Mouse (Mus musculus): Measurements from ENCODE around the gene Gm21976. TPM values are rescaled to one million over a fixed set of nuclear protein-coding genes. Genes with fewer than 3 reads are reported as not detected.

Gene Gm21976
- polyA plus RNA-seq, 1 experiment from 2014 or later = not detected

- Histone ChIP-seq H3K9me3 (ENCODE audit: control insufficient read depth, low read length) (no peaks in the 10 kb centered on the region), H3K27ac (ENCODE audit: low read depth, low read length) (no peak overlapping the region), H3K4me3 (ENCODE audit: low read depth, low read length) (peak overlapping the region; percentile 48), H3K4me2 (ENCODE audit: low read depth, low read length, severe bottlenecking) (peak overlapping the region; percentile 59; the same call in 1 of the 2 replicates), H3K36me3 (ENCODE audit: control insufficient read depth, insufficient read depth, low read length) (no peaks in the 10 kb centered on the region), H3K4me1 (replicated peaks; ENCODE audit: control insufficient read depth, insufficient read depth, low read length) (peaks cover 16% of the 10 kb centered on the region), H3K27me3 (ENCODE audit: control insufficient read depth, insufficient read depth, low read length) (peaks cover 74% of the 10 kb centered on the region), H3K9ac (ENCODE audit: low read length) (no peak overlapping the region)
- under 1% methylated on average over 13 of the region's 13 CpGs for WGBS
- DNase-seq (ENCODE audit: low spot score) (no peak), ATAC-seq (replicated peaks; ENCODE audit: low FRiP score) (peak; percentile 35; the same call in 1 of the 2 replicates)
Measured at GRCm38 (mm10) chr13:98353709-98354089, 74.0 kb downstream of the Gm21976 start.

DNA sequence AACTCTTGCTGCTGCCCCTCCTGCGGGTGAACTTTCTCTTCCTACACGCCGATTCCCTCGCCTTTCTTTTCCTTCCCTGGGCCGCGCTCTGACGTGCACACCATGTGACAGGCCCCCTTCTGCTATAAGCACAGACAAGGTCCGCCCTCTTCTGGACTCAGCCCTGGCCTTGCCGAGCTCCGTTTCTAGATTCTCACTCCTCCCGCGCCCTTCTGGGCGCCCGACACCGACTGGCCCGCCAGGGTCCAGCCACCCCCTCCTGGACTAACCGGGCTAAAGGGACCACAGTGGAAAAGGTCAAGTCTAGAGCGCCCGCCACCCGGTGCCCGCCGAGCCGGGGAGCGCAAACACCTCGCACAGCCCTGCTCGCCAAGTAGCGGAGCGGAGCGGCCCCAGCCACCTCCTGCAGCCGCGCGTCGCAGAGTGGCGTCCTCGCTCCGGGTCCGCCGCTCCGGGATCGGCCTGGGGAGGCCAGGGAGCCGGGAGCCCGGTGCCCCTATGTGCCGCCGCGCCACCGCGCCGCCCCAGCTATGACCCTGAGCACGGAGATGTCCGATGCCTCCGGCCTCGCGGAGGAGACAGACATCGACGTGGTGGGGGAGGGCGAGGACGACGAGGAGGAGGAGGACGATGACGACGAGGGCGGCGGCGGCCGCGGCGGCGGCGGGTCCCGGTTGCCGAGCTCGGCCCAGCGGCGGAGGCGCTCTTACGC lies 74.6 kb downstream of the Gm21976 start, which contains the start of gene Foxd1:
Gene Foxd1 (plus strand): TSS at position 153 of the 712 bp plus-strand sequence.
- H3K4me2 ChIP-seq (ENCODE audit: low read depth, low read length, severe bottlenecking) = peak within 1 kb of the TSS; percentile 59
- DNase-seq (ENCODE audit: low spot score) (peak; percentile 83), ATAC-seq (replicated peaks; ENCODE audit: low FRiP score) (peak; percentile 86)
- H3K36me3 ChIP-seq (ENCODE audit: control insufficient read depth, insufficient read depth, low read length) = no peaks in the 10 kb centered on the region
- peak within 1 kb of the TSS; percentile 72 for H3K27ac ChIP-seq (ENCODE audit: low read depth, low read length)
- WGBS = under 1% methylated on average over 57 of the region's 76 CpGs
- peak within 1 kb of the TSS; percentile 48 for H3K4me3 ChIP-seq (ENCODE audit: low read depth, low read length)
- no peaks in the 10 kb centered on the region for H3K9me3 ChIP-seq (ENCODE audit: control insufficient read depth, low read length)
- H3K9ac ChIP-seq (ENCODE audit: low read length) = peak within 1 kb of the TSS; percentile 65
- H3K27me3 ChIP-seq (ENCODE audit: control insufficient read depth, insufficient read depth, low read length) = peaks cover 80% of the 10 kb centered on the region
- peaks cover 16% of the 10 kb centered on the region for H3K4me1 ChIP-seq (replicated peaks; ENCODE audit: control insufficient read depth, insufficient read depth, low read length)

- ATAC-seq (replicated peaks; ENCODE audit: low FRiP score) = 0 out of 2 replicates have a peak, but pooled peaks have one; percentile 20
- H3K4me1 ChIP-seq (replicated peaks; ENCODE audit: control insufficient read depth, insufficient read depth, low read length) = peaks cover 16% of the 10 kb centered on the region
- peak overlapping the region; percentile 65 for H3K9ac ChIP-seq (ENCODE audit: low read length)
- H3K9me3 ChIP-seq (ENCODE audit: control insufficient read depth, low read length) = no peaks in the 10 kb centered on the region
- no peaks in the 10 kb centered on the region for H3K36me3 ChIP-seq (ENCODE audit: control insufficient read depth, insufficient read depth, low read length)
- peak overlapping the region; percentile 72 for H3K27ac ChIP-seq (ENCODE audit: low read depth, low read length)
- H3K27me3 ChIP-seq (ENCODE audit: control insufficient read depth, insufficient read depth, low read length) = peaks cover 84% of the 10 kb centered on the region
- WGBS = under 1% methylated on average over 80 of the region's 102 CpGs
- peak; percentile 72 for DNase-seq (ENCODE audit: low spot score)
- H3K4me2 ChIP-seq (ENCODE audit: low read depth, low read length, severe bottlenecking) = peak overlapping the region; percentile 59
- H3K4me3 ChIP-seq (ENCODE audit: low read depth, low read length) = peak overlapping the region; percentile 48
Measured at GRCm38 (mm10) chr13:98354871-98355558, 75.3 kb downstream of the Gm21976 start.

GRCm38 (mm10) chr13:98355559-98356111 lies 75.9 kb downstream of the Gm21976 start:
- Histone ChIP-seq H3K27me3 (ENCODE audit: control insufficient read depth, insufficient read depth, low read length) (peaks cover 84% of the 10 kb centered on the region), H3K4me2 (ENCODE audit: low read depth, low read length, severe bottlenecking) (peak overlapping the region; percentile 59), H3K9me3 (ENCODE audit: control insufficient read depth, low read length) (no peaks in the 10 kb centered on the region), H3K4me1 (replicated peaks; ENCODE audit: control insufficient read depth, insufficient read depth, low read length) (peaks cover 16% of the 10 kb centered on the region), H3K36me3 (ENCODE audit: control insufficient read depth, insufficient read depth, low read length) (no peaks in the 10 kb centered on the region), H3K9ac (ENCODE audit: low read length) (peak overlapping the region; percentile 65), H3K27ac (ENCODE audit: low read depth, low read length) (no peak overlapping the region), H3K4me3 (ENCODE audit: low read depth, low read length) (peak overlapping the region; percentile 48)
- DNase-seq (ENCODE audit: low spot score) = peak; percentile 70
- ATAC-seq (replicated peaks; ENCODE audit: low FRiP score) = peak; percentile 22; the same call in 1 of the 2 replicates
- WGBS = under 1% methylated on average over 66 of the region's 81 CpGs

GRCm38 (mm10) chr13:98356176-98356972 lies 76.7 kb downstream of the Gm21976 start:
- 4% methylated on average over 9 of the region's 9 CpGs for WGBS
- H3K4me2 ChIP-seq (ENCODE audit: low read depth, low read length, severe bottlenecking) = peak overlapping the region; percentile 59
- H3K27ac ChIP-seq (ENCODE audit: low read depth, low read length) = no peak overlapping the region
- H3K9ac ChIP-seq (ENCODE audit: low read length) = peak overlapping the region; percentile 65
- no peaks in the 10 kb centered on the region for H3K9me3 ChIP-seq (ENCODE audit: control insufficient read depth, low read length)
- H3K4me1 ChIP-seq (replicated peaks; ENCODE audit: control insufficient read depth, insufficient read depth, low read length) = peaks cover 16% of the 10 kb centered on the region
- H3K27me3 ChIP-seq (ENCODE audit: control insufficient read depth, insufficient read depth, low read length) = peaks cover 84% of the 10 kb centered on the region
- ATAC-seq (replicated peaks; ENCODE audit: low FRiP score) (no peak), DNase-seq (ENCODE audit: low spot score) (no peak)
- no peaks in the 10 kb centered on the region for H3K36me3 ChIP-seq (ENCODE audit: control insufficient read depth, insufficient read depth, low read length)
- H3K4me3 ChIP-seq (ENCODE audit: low read depth, low read length) = peak overlapping the region; percentile 48

Other genes starting within 250 kb of the Gm21976 start
- 6.3 and 8.0 TPM in 2 replicates for gene Arhgef28, start 73.4 kb upstream of the Gm21976 start, polyA plus RNA-seq (2014; fragmentation: Nextera tagmentation; extraction: Ambion mirVana)
- gene Utp15, start 16.8 kb upstream of the Gm21976 start, polyA plus RNA-seq (2014; fragmentation: Nextera tagmentation; extraction: Ambion mirVana) = 43.0 and 46.5 TPM in 2 replicates
- gene Ankra2, start 16.8 kb upstream of the Gm21976 start, polyA plus RNA-seq (2014; fragmentation: Nextera tagmentation; extraction: Ambion mirVana) = 30.2 and 33.3 TPM in 2 replicates
- gene Btf3, start 37.1 kb downstream of the Gm21976 start, polyA plus RNA-seq (2014; fragmentation: Nextera tagmentation; extraction: Ambion mirVana) = 697 and 773 TPM in 2 replicates
- gene Foxd1, start 74.4 kb downstream of the Gm21976 start, polyA plus RNA-seq (2014; fragmentation: Nextera tagmentation; extraction: Ambion mirVana) = 4.4 and 4.8 TPM in 2 replicates
- 1.5 and 1.9 TPM in 2 replicates for gene Gm10320, start 212.1 kb downstream of the Gm21976 start, polyA plus RNA-seq (2014; fragmentation: Nextera tagmentation; extraction: Ambion mirVana)

Measured in forebrain, embryonic 11.5 days (tissue).